Mouse (Mus musculus) CD8-positive naive resting alpha-beta T cell, adult 2 months (primary cell): Measurements from ENCODE around the gene Sfr1.

Source experiments
- DNase-seq, 2 experiments: peaks; one replicate each; pipeline ENCODE4 v3.0.0; 2022; ENCODE audit warnings: low read depth in 2 of 2, low spot score in 2 of 2

Sfr1 gene

GRCm38 (mm10) chr19:47731071-47731881 is at the start of gene Sfr1:
Gene Sfr1, plus strand, starts transcription at chr19:47731682.
- peak; percentile 98 to 99 for DNase-seq

- DNase-seq: no peak
Measured at GRCm38 (mm10) chr19:47689592-47689991, 41.9 kb upstream of the Sfr1 start.

- DNase-seq: no peak
Measured at GRCm38 (mm10) chr19:47691994-47692393, 39.5 kb upstream of the Sfr1 start, which contains the start of gene Col17a1. Gene Col17a1, minus strand, starts transcription at chr19:47692094.

- DNase-seq: no peak
Measured at GRCm38 (mm10) chr19:47695725-47696124, 35.8 kb upstream of the Sfr1 start.

GRCm38 (mm10) chr19:47696411-47696810 is 35.1 kb upstream of the Sfr1 start:
- no peak for DNase-seq

- no peak for DNase-seq
Measured at GRCm38 (mm10) chr19:47697067-47697466, 34.4 kb upstream of the Sfr1 start.

- no peak for DNase-seq
Measured at GRCm38 (mm10) chr19:47698266-47698665, 33.2 kb upstream of the Sfr1 start.

- DNase-seq: no peak
Measured at GRCm38 (mm10) chr19:47699743-47700142, 31.7 kb upstream of the Sfr1 start.

- DNase-seq: no peak
Measured at GRCm38 (mm10) chr19:47700509-47700908, 31.0 kb upstream of the Sfr1 start.

GRCm38 (mm10) chr19:47705080-47705771 is 26.3 kb upstream of the Sfr1 start:
- DNase-seq: no peak

- no peak for DNase-seq
Measured at GRCm38 (mm10) chr19:47705772-47706309, 25.6 kb upstream of the Sfr1 start.

- no peak for DNase-seq
Measured at GRCm38 (mm10) chr19:47710376-47710775, 21.1 kb upstream of the Sfr1 start.

GRCm38 (mm10) chr19:47713457-47713856 is 18.0 kb upstream of the Sfr1 start:
- no peak for DNase-seq

GRCm38 (mm10) chr19:47716144-47716543 is 15.3 kb upstream of the Sfr1 start:
- no peak for DNase-seq

- no peak for DNase-seq
Measured at GRCm38 (mm10) chr19:47719147-47719546, 12.3 kb upstream of the Sfr1 start.

GRCm38 (mm10) chr19:47722471-47722870 is 9.0 kb upstream of the Sfr1 start:
- no peak for DNase-seq

GRCm38 (mm10) chr19:47724903-47725302 is 6.6 kb upstream of the Sfr1 start:
- no peak for DNase-seq

GRCm38 (mm10) chr19:47725643-47726140 is 5.8 kb upstream of the Sfr1 start:
- no peak for DNase-seq

GRCm38 (mm10) chr19:47730691-47731070 is 801 bp upstream of the Sfr1 start:
- peak; percentile 55 to 63 for DNase-seq

- no peak for DNase-seq
Measured at GRCm38 (mm10) chr19:47731931-47732330, 449 bp downstream of the Sfr1 start.

- no peak for DNase-seq
Measured at GRCm38 (mm10) chr19:47747072-47747471, 15.6 kb downstream of the Sfr1 start.

GRCm38 (mm10) chr19:47748950-47749349 is 17.5 kb downstream of the Sfr1 start:
- no peak for DNase-seq
